Mouse (Mus musculus) olfactory bulb, adult 2 months (tissue): ENCODE measurements around the gene Acadm.

Experiments
- CTCF ChIP-seq: fragments of 200-500 bp; IDR thresholded peaks from 2 replicates; pipeline ENCODE4 v1.5.1; 2012; ENCODE audit warnings: low read depth, mild to moderate bottlenecking, low read length, moderate library complexity; ENCODE audit not compliant: insufficient read depth
- POLR2A ChIP-seq: fragments of 200-500 bp; IDR thresholded peaks from 2 replicates; pipeline ENCODE4 v1.6.1; 2012; ENCODE audit warnings: mild to moderate bottlenecking, low read depth, low read length, moderate library complexity; ENCODE audit not compliant: insufficient read depth

DNA sequence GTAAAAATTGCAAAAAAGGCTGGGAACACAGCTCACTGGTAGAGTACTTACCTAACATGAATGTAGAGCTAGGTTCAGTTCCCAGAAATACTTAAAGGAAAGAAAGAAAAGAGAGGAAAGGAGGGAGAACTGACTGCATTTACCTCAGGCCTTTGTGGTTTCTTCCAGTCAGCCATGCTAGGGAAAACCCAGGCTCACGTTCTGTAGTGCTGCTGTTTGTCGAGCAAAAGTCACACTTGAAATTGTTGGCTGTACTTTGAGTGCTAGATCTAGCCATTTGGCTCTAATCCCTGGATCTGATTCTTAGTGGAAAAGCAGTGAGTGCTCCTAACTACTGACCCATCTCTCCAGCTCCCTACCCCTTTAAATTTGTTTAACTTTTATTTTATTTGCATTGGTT is 3.7 kb upstream of the Acadm start:
- TF ChIP-seq CTCF: no peak
- no peak for TF ChIP-seq POLR2A
